Mouse (Mus musculus) small intestine, adult 2 months (tissue): ENCODE data around the gene Mcm10.

ENCODE experiments used
- CTCF ChIP-seq: fragments of 200-500 bp; IDR thresholded peaks from 2 replicates; pipeline ENCODE4 v1.5.1; 2012; ENCODE audit warnings: low read depth, mild to moderate bottlenecking, control low read depth, inconsistent platforms, low read length, moderate library complexity, mixed read lengths; ENCODE audit not compliant: insufficient replicate concordance, insufficient read length; ENCODE audit errors: extremely low read depth
- POLR2A ChIP-seq: fragments of 200-500 bp; IDR thresholded peaks from 2 replicates; pipeline ENCODE4 v1.6.1; 2012; ENCODE audit warnings: low read depth, mild to moderate bottlenecking, control low read depth, inconsistent platforms, low read length, moderate library complexity

DNA sequence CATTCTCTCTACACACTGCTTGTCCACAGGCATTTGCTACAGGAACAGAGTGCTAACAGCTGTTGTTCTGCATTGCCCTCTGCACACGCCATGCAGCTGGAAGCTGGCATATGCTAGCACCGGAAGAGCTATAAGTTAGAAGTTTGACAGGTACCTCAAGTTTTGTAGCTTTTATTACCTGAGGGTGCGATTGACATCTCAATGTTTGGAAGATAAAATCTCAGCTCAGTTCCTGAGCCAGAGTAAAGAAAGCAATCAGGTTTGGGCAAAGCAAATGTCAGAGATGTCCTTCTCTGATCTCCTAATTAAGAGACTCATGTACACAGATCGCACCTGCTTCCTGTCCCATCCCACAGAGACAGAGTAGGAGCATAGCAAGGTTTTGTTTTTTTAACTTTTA, 25.8 kb downstream of the Mcm10 start:
- TF ChIP-seq CTCF (no peak), POLR2A (no peak)
